Mouse (Mus musculus) CD4-positive, CD25-positive, alpha-beta regulatory T cell (primary cell): ENCODE measurements around the gene Hist1h4d. TPM values are rescaled to one million over a fixed set of nuclear protein-coding genes. Genes with fewer than 3 reads are reported as not detected.

Source experiments
- polyA plus RNA-seq: library from polyadenylated mRNA; unstranded; fragments of 100-300 nt; shearing (Covaris generic); gene quantifications from one replicate; pipeline ENCODE4 v1.2.1, GENCODE M21; 2017

The Hist1h4d gene
- polyA plus RNA-seq, 1 experiment from 2014 or later, result 17.1 TPM

Other genes starting within 250 kb of the Hist1h4d start
- 25.9 TPM for gene Zfp322a, start 212.4 kb upstream of the Hist1h4d start, polyA plus RNA-seq
- gene Abt1, start 157.7 kb upstream of the Hist1h4d start, polyA plus RNA-seq, result 12.4 TPM
- gene Btn1a1, start 115.7 kb upstream of the Hist1h4d start, polyA plus RNA-seq, result 0.05 TPM
- not detected for gene Btn2a2, start 92.7 kb upstream of the Hist1h4d start, polyA plus RNA-seq
- 5.1 TPM for gene Hist1h4h, start 50.5 kb upstream of the Hist1h4d start, polyA plus RNA-seq
- not detected for gene Hist1h2af, start 47.7 kb upstream of the Hist1h4d start, polyA plus RNA-seq
- 0.53 TPM for gene Hist1h3g, start 46.2 kb upstream of the Hist1h4d start, polyA plus RNA-seq
- not detected for gene Hist1h2bh, start 38.2 kb upstream of the Hist1h4d start, polyA plus RNA-seq
- gene Hist1h3f, start 37.5 kb upstream of the Hist1h4d start, polyA plus RNA-seq, result 0.37 TPM
- gene Hist1h4f, start 29.9 kb upstream of the Hist1h4d start, polyA plus RNA-seq, result 0.66 TPM
- 0.60 TPM for gene Hist1h1d, start 28.3 kb upstream of the Hist1h4d start, polyA plus RNA-seq
- gene Hist1h3e, start 19.2 kb upstream of the Hist1h4d start, polyA plus RNA-seq, result 2.0 TPM
- 4.5 TPM for gene Hist1h2ae, start 10.4 kb upstream of the Hist1h4d start, polyA plus RNA-seq
- gene Hist1h2bg, start 10.2 kb upstream of the Hist1h4d start, polyA plus RNA-seq, result 3.0 TPM
- gene Hist1h2bf, start 7.4 kb upstream of the Hist1h4d start, polyA plus RNA-seq, result 0.68 TPM
- gene Hist1h2ad, start 7.2 kb upstream of the Hist1h4d start, polyA plus RNA-seq, result not detected
- gene Hist1h3d, start 5.8 kb upstream of the Hist1h4d start, polyA plus RNA-seq, result 0.18 TPM
- gene Hist1h2be, start 39.5 kb downstream of the Hist1h4d start, polyA plus RNA-seq, result 3.0 TPM
- 13.2 TPM for gene Hist1h1e, start 41.0 kb downstream of the Hist1h4d start, polyA plus RNA-seq
- gene Hist1h2ac, start 102.3 kb downstream of the Hist1h4d start, polyA plus RNA-seq, result 0.59 TPM
- 10.5 TPM for gene Hist1h2bc, start 102.6 kb downstream of the Hist1h4d start, polyA plus RNA-seq
- gene Hist1h1t, start 114.2 kb downstream of the Hist1h4d start, polyA plus RNA-seq, result not detected
- gene Hist1h4c, start 116.9 kb downstream of the Hist1h4d start, polyA plus RNA-seq, result 5.3 TPM
- gene Hfe, start 129.3 kb downstream of the Hist1h4d start, polyA plus RNA-seq, result 0.74 TPM
- gene Hist1h1c, start 157.2 kb downstream of the Hist1h4d start, polyA plus RNA-seq, result 23.2 TPM
- gene Hist1h3c, start 164.0 kb downstream of the Hist1h4d start, polyA plus RNA-seq, result 0.38 TPM
- gene Hist1h2bb, start 165.1 kb downstream of the Hist1h4d start, polyA plus RNA-seq, result not detected
- gene Hist1h2ab, start 169.5 kb downstream of the Hist1h4d start, polyA plus RNA-seq, result 1.7 TPM
- not detected for gene Hist1h3b, start 170.7 kb downstream of the Hist1h4d start, polyA plus RNA-seq
- gene Hist1h4b, start 175.4 kb downstream of the Hist1h4d start, polyA plus RNA-seq, result 14.5 TPM
- not detected for gene Hist1h4a, start 179.6 kb downstream of the Hist1h4d start, polyA plus RNA-seq
- gene Hist1h3a, start 180.8 kb downstream of the Hist1h4d start, polyA plus RNA-seq, result 4.0 TPM
- 1.1 TPM for gene Hist1h1a, start 182.1 kb downstream of the Hist1h4d start, polyA plus RNA-seq
- not detected for gene Trim38, start 188.3 kb downstream of the Hist1h4d start, polyA plus RNA-seq
- gene Slc17a2, start 225.4 kb downstream of the Hist1h4d start, polyA plus RNA-seq, result not detected